Mouse (Mus musculus) frontal cortex, adult (tissue): ENCODE measurements around the gene Mpp6.

ENCODE experiments used
- ATAC-seq: cut with Nextera tagmentation; 2 replicates; pipeline ENCODE4 v1.9.2; 2017; ENCODE audit warnings: mild to moderate bottlenecking, moderate library complexity, mixed read lengths; ENCODE audit not compliant: low TSS enrichment

Gene Mpp6

DNA sequence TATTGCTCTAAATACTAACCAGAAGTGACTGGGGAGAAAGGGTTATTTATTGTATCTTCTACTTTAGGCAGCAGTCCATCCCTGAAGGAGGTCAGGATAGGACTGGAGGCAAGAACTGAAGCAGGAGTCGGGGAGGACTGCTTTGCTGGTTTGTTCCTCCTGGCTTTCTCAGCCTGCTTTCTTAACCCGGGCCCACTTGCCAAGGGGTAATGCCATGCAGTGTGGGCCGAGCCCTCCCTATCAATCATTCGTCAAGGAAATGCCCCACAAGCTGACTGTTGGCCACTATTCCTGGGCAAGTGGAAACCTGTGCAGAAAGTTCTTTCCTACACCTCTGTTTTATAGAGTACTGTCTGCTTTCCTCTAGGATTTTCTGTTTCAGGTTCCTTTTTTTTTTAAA, 39.3 kb downstream of the Mpp6 start:
- ATAC-seq: no peak

DNA sequence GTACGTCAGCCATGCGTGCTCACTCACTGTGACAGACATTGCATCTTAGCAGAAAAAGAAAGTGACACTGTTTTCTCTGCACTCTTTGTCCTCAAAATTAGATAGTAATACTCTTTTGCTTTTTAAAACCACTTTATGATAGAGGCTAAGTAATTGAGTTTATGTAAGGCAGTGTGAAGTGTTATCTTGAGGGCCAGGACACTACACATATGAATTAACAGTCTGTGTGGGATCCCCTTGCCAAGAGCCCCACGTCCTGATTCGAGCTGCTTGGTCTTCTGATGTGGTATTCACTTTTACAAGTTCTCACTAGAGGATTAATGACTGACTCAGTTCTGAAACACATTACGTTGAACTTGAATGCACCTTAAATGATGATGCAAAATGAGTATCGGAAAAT, 49.8 kb downstream of the Mpp6 start:
- ATAC-seq: no peak

DNA sequence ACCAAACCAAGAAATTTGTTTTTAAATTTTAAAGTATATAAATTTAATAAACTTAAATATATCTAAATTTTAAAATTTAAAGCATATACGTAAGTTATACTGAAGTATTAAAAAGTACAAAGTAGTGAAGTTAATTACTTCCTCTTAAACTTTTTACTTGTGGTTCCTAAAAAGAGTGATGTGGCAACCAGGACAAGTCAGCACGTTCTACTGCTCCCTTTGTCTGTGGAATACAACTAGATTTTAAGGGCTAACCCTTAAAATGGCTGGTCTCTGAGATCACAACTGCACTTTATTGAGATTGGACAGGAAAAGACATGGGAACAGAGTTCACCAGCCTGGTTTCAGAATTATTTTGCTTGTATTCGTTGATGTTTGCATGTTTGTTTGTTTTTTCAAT, 53.0 kb downstream of the Mpp6 start:
- no peak for ATAC-seq

- ATAC-seq: no peak
Measured at GRCm38 (mm10) chr6:50168821-50169220, 58.8 kb downstream of the Mpp6 start.

- peak; percentile 41; the same call in 1 of the 2 replicates for ATAC-seq
Measured at GRCm38 (mm10) chr6:50169771-50170170, 59.7 kb downstream of the Mpp6 start.

- ATAC-seq: no peak
Measured at GRCm38 (mm10) chr6:50175736-50176135, 65.7 kb downstream of the Mpp6 start.

GRCm38 (mm10) chr6:50180189-50180588, 70.1 kb downstream of the Mpp6 start:
- ATAC-seq: no peak

DNA sequence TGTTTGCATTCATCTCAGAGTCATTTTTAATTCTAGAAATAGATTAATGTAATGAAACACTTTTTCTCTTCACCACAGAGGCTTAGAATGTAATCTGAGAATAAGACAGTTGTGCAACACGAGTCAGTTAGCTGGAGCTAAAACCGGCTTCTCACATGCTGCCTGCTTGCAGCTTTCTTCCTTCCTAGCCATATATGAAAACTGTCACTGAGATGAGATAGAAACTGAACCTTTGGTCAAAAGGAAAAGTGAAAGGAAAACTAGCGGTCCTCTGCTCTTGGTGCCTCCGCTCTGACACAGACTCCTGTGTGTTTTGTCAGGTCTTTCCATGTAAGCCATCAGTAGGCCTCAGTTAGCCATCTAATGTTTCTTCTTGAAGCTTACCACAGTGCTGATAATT, 77.9 kb downstream of the Mpp6 start:
- ATAC-seq: peak; percentile 61; the same call in 1 of the 2 replicates

- no peak for ATAC-seq
Measured at GRCm38 (mm10) chr6:50189376-50189775, 79.3 kb downstream of the Mpp6 start.

- ATAC-seq: no peak
Measured at GRCm38 (mm10) chr6:50191605-50192004, 81.6 kb downstream of the Mpp6 start.

DNA sequence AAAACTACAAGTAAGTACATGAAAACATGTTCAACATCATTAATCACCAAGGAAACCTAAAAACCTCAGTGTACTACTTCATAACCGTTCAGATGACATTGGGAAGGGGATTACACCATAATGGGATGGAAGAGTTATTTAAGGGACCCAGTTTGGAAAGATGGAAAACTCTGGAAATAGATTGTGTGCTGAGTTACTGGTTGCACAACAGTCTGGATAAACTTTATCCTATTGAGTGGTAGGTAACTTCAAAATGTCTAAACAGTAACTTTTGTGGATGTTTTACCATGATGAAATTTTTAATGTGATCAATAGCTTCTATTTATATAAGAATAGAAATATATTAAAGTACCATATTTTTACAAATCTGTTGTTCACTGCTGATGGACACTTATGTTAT, 82.1 kb downstream of the Mpp6 start:
- ATAC-seq: no peak

DNA sequence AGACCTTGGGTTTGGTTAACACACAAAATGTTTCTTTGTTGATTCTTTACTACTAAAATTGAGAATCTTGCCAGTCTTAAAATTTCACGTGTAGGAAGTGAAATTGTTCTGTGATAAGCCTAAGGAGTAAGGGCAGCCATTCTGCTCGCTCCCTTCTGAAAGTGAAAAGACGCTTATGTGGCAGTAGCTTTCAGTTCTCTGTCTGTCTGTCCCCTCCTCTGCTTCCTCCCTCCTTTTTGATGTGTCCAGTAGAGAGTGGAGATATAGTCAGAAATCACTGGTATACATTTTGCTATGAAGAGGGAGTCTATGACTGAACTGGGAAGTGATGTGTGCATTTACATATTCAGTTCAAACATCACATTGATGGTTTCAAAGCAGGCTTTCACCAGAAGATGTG, 82.8 kb downstream of the Mpp6 start:
- ATAC-seq: no peak

- ATAC-seq: no peak
Measured at GRCm38 (mm10) chr6:50193851-50194250, 83.8 kb downstream of the Mpp6 start.

- ATAC-seq: no peak
Measured at GRCm38 (mm10) chr6:50204356-50204755, 94.3 kb downstream of the Mpp6 start.

DNA sequence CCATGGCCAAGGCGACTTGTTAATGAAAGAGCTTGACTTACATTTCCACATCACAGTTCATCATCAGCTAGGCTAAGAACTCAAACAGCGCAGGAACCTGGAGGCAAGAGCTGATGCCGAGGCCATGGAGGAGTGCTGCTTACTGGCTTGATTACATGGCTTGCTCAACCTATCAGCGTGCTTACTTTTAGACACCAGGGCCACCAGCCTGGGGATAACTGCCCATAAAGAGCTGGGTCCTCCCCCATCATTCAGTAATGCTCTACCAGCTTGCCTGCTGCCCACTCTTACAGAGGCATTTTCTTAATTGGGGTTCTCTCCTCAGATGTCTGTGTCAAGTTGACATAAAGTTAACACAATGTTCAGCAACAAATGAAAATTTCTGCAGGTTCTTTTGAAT, 95.1 kb downstream of the Mpp6 start:
- ATAC-seq: peak; percentile 53

DNA sequence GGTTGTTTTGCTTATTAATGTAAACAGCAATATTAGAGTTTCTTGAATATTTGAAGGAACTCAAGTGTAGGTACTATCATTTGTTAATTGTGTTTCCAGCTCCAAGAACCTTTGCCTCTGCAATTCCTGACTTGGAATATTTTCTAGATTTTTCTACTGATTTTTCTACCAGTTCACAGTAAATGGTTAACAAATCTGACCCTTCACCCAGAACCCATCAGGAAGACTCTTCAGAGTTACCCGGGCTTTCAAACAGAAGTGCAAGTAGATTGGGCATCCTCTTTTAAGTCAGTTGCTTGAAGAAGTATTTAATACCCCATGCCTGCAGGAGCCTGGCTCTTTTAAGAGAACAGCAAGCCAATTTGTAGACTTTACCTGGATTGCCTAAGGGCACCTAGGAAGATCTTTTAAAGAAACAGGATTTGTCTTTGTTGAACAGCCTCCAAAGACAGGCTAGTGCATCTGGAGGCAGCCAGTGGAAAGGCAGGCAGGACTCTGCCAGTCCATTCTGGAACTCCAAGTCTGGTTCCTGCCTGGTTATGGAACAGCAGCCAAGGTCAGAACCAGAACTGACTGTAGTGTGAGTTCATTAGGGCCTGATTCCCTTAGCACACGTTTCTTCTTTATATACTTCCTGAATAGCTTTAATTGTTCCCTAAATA, 104.8 kb downstream of the Mpp6 start:
- no peak; the same call in 1 of the 2 replicates for ATAC-seq

DNA sequence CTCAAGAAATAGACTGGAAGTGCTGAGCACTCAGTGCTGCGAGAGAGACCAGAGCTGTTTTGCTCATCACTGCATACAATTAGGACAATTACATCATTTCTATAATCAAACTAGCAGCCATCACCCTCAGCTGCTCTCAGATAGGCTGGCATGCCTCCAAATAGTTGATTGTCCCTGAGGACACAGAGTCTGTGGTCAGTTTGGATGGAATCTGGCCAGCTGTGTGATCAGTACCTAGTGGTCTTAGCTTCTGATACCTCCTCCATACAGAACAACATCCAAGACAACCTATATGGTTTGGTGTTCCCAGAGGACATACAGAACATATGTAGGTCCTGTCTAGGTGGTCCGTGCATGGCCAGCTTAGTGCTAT, 105.3 kb downstream of the Mpp6 start:
- peak; percentile 28; the same call in 1 of the 2 replicates for ATAC-seq

GRCm38 (mm10) chr6:50215986-50216385, 105.9 kb downstream of the Mpp6 start:
- ATAC-seq: no peak

GRCm38 (mm10) chr6:50218628-50219027, 108.6 kb downstream of the Mpp6 start:
- no peak for ATAC-seq

DNA sequence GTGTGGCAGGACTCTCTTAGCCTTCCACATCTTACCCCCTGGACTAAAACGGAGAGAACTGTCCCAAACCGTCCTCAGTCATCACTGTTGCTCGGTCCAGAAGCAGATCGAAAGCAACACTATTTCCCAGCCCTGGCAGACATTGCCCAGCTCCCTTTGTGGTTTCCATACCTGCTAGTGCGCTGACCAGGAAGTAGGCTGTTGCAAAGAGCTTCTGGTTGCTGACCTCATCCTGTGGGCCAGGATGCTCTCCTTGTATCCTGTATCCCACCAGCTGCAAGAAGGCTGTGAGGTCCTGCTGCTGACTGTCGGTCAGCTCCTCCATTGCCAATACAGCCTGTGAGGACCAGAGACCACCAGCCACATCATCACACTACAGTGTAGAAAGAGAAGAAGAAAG, 109.0 kb downstream of the Mpp6 start:
- ATAC-seq: no peak

GRCm38 (mm10) chr6:50220863-50221262, 110.8 kb downstream of the Mpp6 start:
- peak; percentile 58; the same call in 1 of the 2 replicates for ATAC-seq

DNA sequence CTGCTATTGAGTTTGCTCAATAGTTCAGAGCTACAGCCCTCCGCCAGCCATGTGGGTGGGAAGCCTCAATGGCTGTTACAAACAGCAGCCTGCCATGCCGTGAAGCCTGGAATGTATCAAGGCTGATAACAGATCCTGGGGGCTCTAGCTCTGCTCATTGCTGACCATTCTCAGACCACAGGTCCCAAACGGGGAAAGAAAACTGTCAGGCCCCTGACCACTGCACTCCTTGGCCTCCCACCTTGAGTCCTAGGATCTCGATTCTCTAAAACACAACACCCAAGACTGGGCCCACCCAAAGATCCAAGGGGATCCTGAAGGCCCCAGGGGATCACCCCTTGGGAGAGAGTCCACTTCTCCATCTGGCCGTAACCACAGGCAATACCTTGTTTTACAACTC, 112.3 kb downstream of the Mpp6 start:
- no peak for ATAC-seq

DNA sequence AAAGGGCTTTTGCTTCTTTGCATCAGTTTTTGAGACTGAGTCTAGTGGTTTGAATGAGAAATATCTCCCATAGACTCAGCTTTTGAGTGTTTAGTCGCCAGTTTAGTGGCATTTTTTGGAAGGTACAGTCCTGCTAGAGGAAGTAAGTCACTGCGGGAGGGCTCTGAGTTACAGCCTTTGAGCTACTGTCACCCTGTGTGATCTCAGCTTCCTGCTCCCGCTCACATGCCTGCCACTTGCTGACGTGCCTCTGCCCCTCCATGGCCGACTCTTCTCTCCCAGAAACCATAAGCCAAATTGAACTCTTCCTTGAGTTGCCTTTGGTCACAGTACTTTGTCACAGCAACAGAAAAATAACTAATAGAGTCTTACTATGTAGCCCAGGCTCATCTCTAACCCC, 112.9 kb downstream of the Mpp6 start:
- ATAC-seq: no peak

DNA sequence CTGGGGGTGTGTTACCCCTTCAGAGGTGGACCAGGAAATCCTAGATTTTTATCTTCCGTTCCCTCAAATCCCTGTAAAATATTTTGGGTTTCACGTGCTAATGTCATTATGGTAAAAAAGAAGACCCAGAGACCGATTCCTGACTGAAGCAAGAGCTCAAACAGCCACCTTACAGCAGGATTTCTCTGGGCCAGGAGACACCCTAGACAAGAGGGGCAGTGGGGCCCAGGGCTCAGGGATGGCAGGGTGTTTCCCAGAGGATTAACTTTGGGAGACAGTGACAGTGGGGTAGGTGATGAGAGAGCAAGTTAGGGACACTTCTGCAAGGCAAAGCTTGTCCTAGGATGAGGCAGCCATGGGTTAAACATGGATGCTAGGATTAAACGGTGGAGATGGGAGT, 113.6 kb downstream of the Mpp6 start:
- ATAC-seq: no peak
